Mouse (Mus musculus): ENCODE measurements around the gene Cacna2d2. TPM values are rescaled to one million over a fixed set of nuclear protein-coding genes. Genes with fewer than 3 reads are reported as not detected.

The Cacna2d2 gene
- 3.6 and 5.8 TPM in 2 replicates for polyA plus RNA-seq (2015; fragmentation: Nextera tagmentation; extraction: Ambion mirVana)

GRCm38 (mm10) chr9:107399491-107399971, at the start of gene Cacna2d2:
Cacna2d2 (plus strand) TSS chr9:107399612.
- peak; percentile 70 for ATAC-seq
- H3K36me3 ChIP-seq (ENCODE audit: control insufficient read depth, insufficient read depth): no peaks in the 10 kb centered on the region
- no peaks in the 10 kb centered on the region for H3K9me3 ChIP-seq (ENCODE audit: control insufficient read depth, low read length)
- peak within 1 kb of the TSS; percentile 99 for H3K4me2 ChIP-seq (ENCODE audit: low read length)
- H3K4me1 ChIP-seq (replicated peaks; ENCODE audit: control insufficient read depth, insufficient read depth, low read length): peaks cover 23% of the 10 kb centered on the region
- peak within 1 kb of the TSS; percentile 82 for H3K4me3 ChIP-seq (replicated peaks; ENCODE audit: low read length)
- peak within 1 kb of the TSS; percentile 37 for H3K27ac ChIP-seq (ENCODE audit: low read length)
- peaks cover 20% of the 10 kb centered on the region; the same call in 1 of the 2 replicates for H3K27me3 ChIP-seq (replicated peaks; ENCODE audit: control insufficient read depth, insufficient read depth, low read length)
- H3K9ac ChIP-seq (replicated peaks; ENCODE audit: low read depth, low read length): peak within 1 kb of the TSS; percentile 77
- under 1% methylated on average over 37 of the region's 54 CpGs for WGBS

GRCm38 (mm10) chr9:107354826-107355225, 44.6 kb upstream of the Cacna2d2 start:
- ATAC-seq: no peak
- H3K36me3 ChIP-seq (ENCODE audit: control insufficient read depth, insufficient read depth): no peaks in the 10 kb centered on the region
- no peaks in the 10 kb centered on the region for H3K9me3 ChIP-seq (ENCODE audit: control insufficient read depth, low read length)
- H3K9ac ChIP-seq (replicated peaks; ENCODE audit: low read depth, low read length): no peak overlapping the region
- no peak overlapping the region for H3K4me2 ChIP-seq (ENCODE audit: low read length)
- H3K27me3 ChIP-seq (replicated peaks; ENCODE audit: control insufficient read depth, insufficient read depth, low read length): peaks cover 3% of the 10 kb centered on the region; the same call in 1 of the 2 replicates
- 78% methylated on average over 1 of the region's 1 CpGs for WGBS
- H3K27ac ChIP-seq (ENCODE audit: low read length): no peak overlapping the region
- H3K4me3 ChIP-seq (replicated peaks; ENCODE audit: low read length): no peak overlapping the region
- no peaks in the 10 kb centered on the region for H3K4me1 ChIP-seq (replicated peaks; ENCODE audit: control insufficient read depth, insufficient read depth, low read length)

GRCm38 (mm10) chr9:107355870-107356765, 43.3 kb upstream of the Cacna2d2 start:
- Histone ChIP-seq H3K27ac (ENCODE audit: low read length) (no peak overlapping the region), H3K4me1 (replicated peaks; ENCODE audit: control insufficient read depth, insufficient read depth, low read length) (0 out of 2 replicates have a peak, but pooled peaks cover 3% of the 10 kb centered on the region), H3K9ac (replicated peaks; ENCODE audit: low read depth, low read length) (no peak overlapping the region), H3K36me3 (ENCODE audit: control insufficient read depth, insufficient read depth) (no peaks in the 10 kb centered on the region), H3K4me3 (replicated peaks; ENCODE audit: low read length) (no peak overlapping the region), H3K4me2 (ENCODE audit: low read length) (no peak overlapping the region), H3K27me3 (replicated peaks; ENCODE audit: control insufficient read depth, insufficient read depth, low read length) (peaks cover 3% of the 10 kb centered on the region; the same call in 1 of the 2 replicates), H3K9me3 (ENCODE audit: control insufficient read depth, low read length) (no peaks in the 10 kb centered on the region)
- 46% methylated on average over 6 of the region's 7 CpGs for WGBS
- no peak for ATAC-seq

- 14% methylated on average over 5 of the region's 5 CpGs for WGBS
- ATAC-seq: peak; percentile 64
Observed at GRCm38 (mm10) chr9:107357651-107358050, 41.8 kb upstream of the Cacna2d2 start.

GRCm38 (mm10) chr9:107360989-107361388, 38.4 kb upstream of the Cacna2d2 start:
- Histone ChIP-seq H3K36me3 (ENCODE audit: control insufficient read depth, insufficient read depth) (no peaks in the 10 kb centered on the region), H3K27ac (ENCODE audit: low read length) (no peak overlapping the region), H3K4me3 (replicated peaks; ENCODE audit: low read length) (no peak overlapping the region), H3K4me1 (replicated peaks; ENCODE audit: control insufficient read depth, insufficient read depth, low read length) (peaks cover 5% of the 10 kb centered on the region; the same call in 1 of the 2 replicates), H3K9me3 (ENCODE audit: control insufficient read depth, low read length) (no peaks in the 10 kb centered on the region), H3K27me3 (replicated peaks; ENCODE audit: control insufficient read depth, insufficient read depth, low read length) (peaks cover 3% of the 10 kb centered on the region; the same call in 1 of the 2 replicates), H3K4me2 (ENCODE audit: low read length) (no peak overlapping the region), H3K9ac (replicated peaks; ENCODE audit: low read depth, low read length) (no peak overlapping the region)
- no peak for ATAC-seq
- WGBS: 18% methylated on average over 3 of the region's 3 CpGs

More at GRCm38 (mm10) chr9:107357651-107358050, 41.8 kb upstream of the Cacna2d2 start:
- H3K4me3 ChIP-seq (replicated peaks; ENCODE audit: low read length): no peak overlapping the region
- no peak overlapping the region for H3K27ac ChIP-seq (ENCODE audit: low read length)
- H3K27me3 ChIP-seq (replicated peaks; ENCODE audit: control insufficient read depth, insufficient read depth, low read length): peaks cover 3% of the 10 kb centered on the region; the same call in 1 of the 2 replicates
- no peak overlapping the region for H3K4me2 ChIP-seq (ENCODE audit: low read length)
- H3K36me3 ChIP-seq (ENCODE audit: control insufficient read depth, insufficient read depth): no peaks in the 10 kb centered on the region
- no peaks in the 10 kb centered on the region for H3K9me3 ChIP-seq (ENCODE audit: control insufficient read depth, low read length)
- H3K4me1 ChIP-seq (replicated peaks; ENCODE audit: control insufficient read depth, insufficient read depth, low read length): peaks cover 5% of the 10 kb centered on the region; the same call in 1 of the 2 replicates
- no peak overlapping the region for H3K9ac ChIP-seq (replicated peaks; ENCODE audit: low read depth, low read length)

- Histone ChIP-seq H3K27me3 (replicated peaks; ENCODE audit: control insufficient read depth, insufficient read depth, low read length) (no peaks in the 10 kb centered on the region; the same call in 1 of the 2 replicates), H3K4me2 (ENCODE audit: low read length) (no peak overlapping the region), H3K36me3 (ENCODE audit: control insufficient read depth, insufficient read depth) (no peaks in the 10 kb centered on the region), H3K4me3 (replicated peaks; ENCODE audit: low read length) (no peak overlapping the region), H3K9ac (replicated peaks; ENCODE audit: low read depth, low read length) (no peak overlapping the region), H3K4me1 (replicated peaks; ENCODE audit: control insufficient read depth, insufficient read depth, low read length) (no peaks in the 10 kb centered on the region; the same call in 1 of the 2 replicates), H3K9me3 (ENCODE audit: control insufficient read depth, low read length) (no peaks in the 10 kb centered on the region), H3K27ac (ENCODE audit: low read length) (no peak overlapping the region)
- WGBS: 5% methylated on average over 3 of the region's 3 CpGs
- peak; percentile 38 for ATAC-seq
Observed at GRCm38 (mm10) chr9:107366644-107367043, 32.8 kb upstream of the Cacna2d2 start.

GRCm38 (mm10) chr9:107368302-107368701, 31.1 kb upstream of the Cacna2d2 start:
- Histone ChIP-seq H3K27ac (ENCODE audit: low read length) (no peak overlapping the region), H3K9ac (replicated peaks; ENCODE audit: low read depth, low read length) (no peak overlapping the region)

GRCm38 (mm10) chr9:107369270-107370105, 29.9 kb upstream of the Cacna2d2 start:
- WGBS: 36% methylated on average over 10 of the region's 10 CpGs
- Histone ChIP-seq H3K9me3 (ENCODE audit: control insufficient read depth, low read length) (no peaks in the 10 kb centered on the region), H3K27me3 (replicated peaks; ENCODE audit: control insufficient read depth, insufficient read depth, low read length) (peaks cover under 1% of the 10 kb centered on the region; the same call in 1 of the 2 replicates), H3K4me1 (replicated peaks; ENCODE audit: control insufficient read depth, insufficient read depth, low read length) (no peaks in the 10 kb centered on the region), H3K9ac (replicated peaks; ENCODE audit: low read depth, low read length) (no peak overlapping the region), H3K36me3 (ENCODE audit: control insufficient read depth, insufficient read depth) (no peaks in the 10 kb centered on the region), H3K4me2 (ENCODE audit: low read length) (no peak overlapping the region), H3K4me3 (replicated peaks; ENCODE audit: low read length) (no peak overlapping the region), H3K27ac (ENCODE audit: low read length) (no peak overlapping the region)
- ATAC-seq: no peak

More at GRCm38 (mm10) chr9:107368302-107368701, 31.1 kb upstream of the Cacna2d2 start:
- Histone ChIP-seq H3K27me3 (replicated peaks; ENCODE audit: control insufficient read depth, insufficient read depth, low read length) (no peaks in the 10 kb centered on the region; the same call in 1 of the 2 replicates), H3K4me2 (ENCODE audit: low read length) (no peak overlapping the region), H3K4me1 (replicated peaks; ENCODE audit: control insufficient read depth, insufficient read depth, low read length) (no peaks in the 10 kb centered on the region), H3K36me3 (ENCODE audit: control insufficient read depth, insufficient read depth) (no peaks in the 10 kb centered on the region), H3K4me3 (replicated peaks; ENCODE audit: low read length) (no peak overlapping the region), H3K9me3 (ENCODE audit: control insufficient read depth, low read length) (no peaks in the 10 kb centered on the region)
- ATAC-seq: no peak
- WGBS: 80% methylated on average over 1 of the region's 1 CpGs

Data from forebrain, embryonic 16.5 days (tissue).